Mouse (Mus musculus) ES-E14 (cell line): Measurements from ENCODE around the gene Flnb.

ENCODE experiments used
- HCFC1 ChIP-seq: IDR thresholded peaks from 2 replicates; pipeline ENCODE4 v1.6.1; 2012; ENCODE audit warnings: low read length, inconsistent platforms, borderline replicate concordance; ENCODE audit not compliant: insufficient read depth
- MAFK ChIP-seq: IDR thresholded peaks from 2 replicates; pipeline ENCODE4 v1.6.1; 2014; ENCODE audit warnings: mild to moderate bottlenecking, low read depth, low read length, inconsistent platforms; ENCODE audit not compliant: insufficient read depth
- ZC3H11A ChIP-seq: IDR thresholded peaks from 2 replicates; pipeline ENCODE4 v1.6.1; 2012; ENCODE audit warnings: low read depth, mild to moderate bottlenecking, inconsistent platforms, low read length, borderline replicate concordance
- ZNF384 ChIP-seq: IDR thresholded peaks from 2 replicates; pipeline ENCODE4 v1.6.1; 2012; ENCODE audit warnings: low read depth, low read length, inconsistent platforms

DNA sequence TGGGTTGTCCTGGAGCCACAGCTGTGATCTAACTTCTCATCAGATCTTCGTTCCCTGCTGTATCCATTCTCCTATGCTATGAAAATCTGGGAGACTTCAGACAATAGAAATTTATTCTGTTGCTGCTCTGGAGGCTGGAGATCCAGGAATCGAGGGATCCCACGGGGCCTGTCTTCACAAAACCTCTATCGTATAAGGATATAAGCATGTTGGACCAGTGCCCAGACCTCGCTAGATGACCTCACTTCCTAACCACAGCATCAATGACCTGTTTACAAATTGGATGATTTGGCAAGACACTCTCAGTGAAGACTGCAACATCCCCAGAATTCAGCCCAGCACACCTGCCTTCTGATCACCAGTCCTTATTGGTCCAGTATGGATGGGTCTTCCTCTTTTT is 144.0 kb downstream of the Flnb start:
- TF ChIP-seq HCFC1 (no peak), ZNF384 (no peak), ZC3H11A (no peak), MAFK (no peak)
